Mouse (Mus musculus) embryonic facial prominence, embryonic 15.5 days (tissue): ENCODE results near the gene Adgrg3. TPM values are rescaled to one million over a fixed set of nuclear protein-coding genes. Genes with fewer than 3 reads are reported as not detected.
"Not testable (repeated sequence)": the region's sequence is repeated elsewhere in the genome, so short reads cannot be mapped to it uniquely, and the experiment has no call there.

Experiments used
- ATAC-seq: fragments of 200-750 bp; cut with Nextera tagmentation; 2 replicates; pipeline ENCODE4 v1.8.0; 2017; ENCODE audit warnings: low read depth, moderate TSS enrichment; ENCODE audit not compliant: insufficient number of reproducible peaks, low FRiP score, low TSS enrichment
- H3K27ac ChIP-seq: fragments of 300-500 bp; sonication (generic); replicated peaks from 2 replicates; pipeline ENCODE4 v1.5.1; 2015; ENCODE audit warnings: mild to moderate bottlenecking, inconsistent platforms
- H3K27me3 ChIP-seq: fragments of 300-500 bp; sonication (generic); 2 replicates; pipeline ENCODE4 v1.6.1; 2015; ENCODE audit warnings: inconsistent platforms
- H3K36me3 ChIP-seq: fragments of 300-500 bp; sonication (generic); 2 replicates; pipeline ENCODE4 v1.6.1; 2015; ENCODE audit warnings: mild to moderate bottlenecking, inconsistent platforms
- H3K4me1 ChIP-seq: fragments of 300-500 bp; sonication (generic); 2 replicates; pipeline ENCODE4 v1.6.1; 2015; ENCODE audit warnings: inconsistent platforms
- H3K4me2 ChIP-seq: fragments of 300-500 bp; sonication (generic); replicated peaks from 2 replicates; pipeline ENCODE4 v1.6.1; 2015; ENCODE audit warnings: mild to moderate bottlenecking, inconsistent platforms
- H3K4me3 ChIP-seq: fragments of 300-500 bp; sonication (generic); replicated peaks from 2 replicates; pipeline ENCODE4 v1.5.1; 2015; ENCODE audit warnings: mild to moderate bottlenecking, inconsistent platforms
- H3K9ac ChIP-seq: fragments of 300-500 bp; sonication (generic); 2 replicates; pipeline ENCODE4 v1.6.1; 2015; ENCODE audit warnings: inconsistent platforms
- H3K9me3 ChIP-seq: fragments of 300-500 bp; sonication (generic); replicated peaks from 2 replicates; pipeline ENCODE4 v1.6.1; 2016; ENCODE audit warnings: inconsistent platforms
- WGBS: fragments of 180-500 bp; shearing (Covaris S2); methylation state at CpG from one replicate; pipeline ENCODE4 v1.1.7; 2015; 5-methylcytosine and 5-hydroxymethylcytosine counted together
- polyA plus RNA-seq: library from polyadenylated mRNA; unstranded; fragments of >200 nt; fragmentation: Nextera tagmentation; extraction: Ambion mirVana; gene quantifications from 2 replicates; pipeline ENCODE4 v1.2.1, GENCODE M21; 2015

Adgrg3 gene
- polyA plus RNA-seq, 1 experiment from 2014 or later: 3.8 TPM

DNA sequence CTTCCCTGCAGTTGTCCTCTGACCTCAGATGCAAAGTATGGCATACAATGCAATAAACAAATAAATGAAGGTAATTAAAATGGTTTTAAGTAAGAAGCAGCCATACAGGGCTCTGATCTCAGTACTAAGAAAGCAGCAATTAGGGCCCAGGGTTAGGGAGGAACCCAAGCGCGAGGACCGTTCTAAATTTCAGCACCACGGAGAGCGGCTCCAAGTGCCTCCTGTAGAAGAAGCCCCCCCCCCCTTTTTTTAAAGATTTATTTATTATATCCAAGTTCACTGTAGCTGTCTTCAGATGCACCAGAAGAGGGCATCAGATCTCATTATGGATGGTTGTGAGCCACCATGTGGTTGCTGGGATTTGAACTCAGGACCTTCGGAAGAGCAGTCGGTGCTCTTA, 10.9 kb downstream of the Adgrg3 start:
- H3K4me3 ChIP-seq, H3K9me3 ChIP-seq, H3K27ac ChIP-seq, H3K4me1 ChIP-seq, H3K4me2 ChIP-seq, H3K9ac ChIP-seq, H3K36me3 ChIP-seq, H3K27me3 ChIP-seq, ATAC-seq: not testable (repeated sequence)
- 60% methylated on average over 7 of the region's 7 CpGs for WGBS

DNA sequence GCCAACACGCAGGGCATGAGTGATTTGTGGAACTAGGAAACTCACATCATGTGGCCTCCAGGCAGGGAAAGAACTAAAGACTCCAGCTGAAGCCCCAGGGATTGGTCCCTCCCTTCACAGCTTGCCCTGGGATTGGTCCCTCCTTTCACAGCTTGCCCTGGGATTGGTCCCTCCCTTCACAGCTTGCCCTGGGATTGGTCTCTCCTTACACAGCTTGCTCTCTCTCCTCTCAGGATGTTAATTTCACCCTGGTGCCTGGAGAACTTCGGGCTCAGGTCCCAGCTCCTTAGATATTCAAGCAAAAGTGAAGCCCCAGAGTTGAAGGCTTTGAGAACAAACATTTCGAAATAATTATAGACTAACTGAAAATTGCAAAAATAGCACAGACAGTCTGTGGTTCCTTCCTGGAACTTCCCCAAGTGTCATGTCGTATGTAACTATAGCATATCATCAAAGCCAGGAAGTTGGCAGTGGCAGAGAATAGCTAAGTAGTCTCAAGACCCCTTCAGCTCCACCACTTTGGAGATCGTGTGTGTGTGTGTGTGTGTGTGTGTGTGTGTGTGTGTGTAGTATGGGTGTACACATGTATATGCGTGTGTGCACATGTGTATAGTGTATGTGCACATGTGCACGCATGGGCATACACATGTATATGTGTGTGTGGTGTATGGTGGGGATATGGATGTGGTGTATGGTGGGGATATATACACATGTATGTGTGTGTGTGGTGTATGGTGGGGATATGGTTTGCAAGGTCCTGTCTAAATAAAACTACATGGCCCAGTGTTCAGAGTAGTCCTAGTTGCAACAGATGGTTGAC, 19.8 kb downstream of the Adgrg3 start:
- Histone ChIP-seq H3K9me3 (no peaks in the 10 kb centered on the region), H3K27me3 (no peaks in the 10 kb centered on the region), H3K4me1 (peaks cover 17% of the 10 kb centered on the region), H3K4me3 (no peak overlapping the region), H3K36me3 (no peaks in the 10 kb centered on the region), H3K9ac (no peak overlapping the region), H3K4me2 (no peak overlapping the region), H3K27ac (peak overlapping the region; percentile 66)
- ATAC-seq: peak; percentile 87
- 44% methylated on average over 7 of the region's 7 CpGs for WGBS

DNA sequence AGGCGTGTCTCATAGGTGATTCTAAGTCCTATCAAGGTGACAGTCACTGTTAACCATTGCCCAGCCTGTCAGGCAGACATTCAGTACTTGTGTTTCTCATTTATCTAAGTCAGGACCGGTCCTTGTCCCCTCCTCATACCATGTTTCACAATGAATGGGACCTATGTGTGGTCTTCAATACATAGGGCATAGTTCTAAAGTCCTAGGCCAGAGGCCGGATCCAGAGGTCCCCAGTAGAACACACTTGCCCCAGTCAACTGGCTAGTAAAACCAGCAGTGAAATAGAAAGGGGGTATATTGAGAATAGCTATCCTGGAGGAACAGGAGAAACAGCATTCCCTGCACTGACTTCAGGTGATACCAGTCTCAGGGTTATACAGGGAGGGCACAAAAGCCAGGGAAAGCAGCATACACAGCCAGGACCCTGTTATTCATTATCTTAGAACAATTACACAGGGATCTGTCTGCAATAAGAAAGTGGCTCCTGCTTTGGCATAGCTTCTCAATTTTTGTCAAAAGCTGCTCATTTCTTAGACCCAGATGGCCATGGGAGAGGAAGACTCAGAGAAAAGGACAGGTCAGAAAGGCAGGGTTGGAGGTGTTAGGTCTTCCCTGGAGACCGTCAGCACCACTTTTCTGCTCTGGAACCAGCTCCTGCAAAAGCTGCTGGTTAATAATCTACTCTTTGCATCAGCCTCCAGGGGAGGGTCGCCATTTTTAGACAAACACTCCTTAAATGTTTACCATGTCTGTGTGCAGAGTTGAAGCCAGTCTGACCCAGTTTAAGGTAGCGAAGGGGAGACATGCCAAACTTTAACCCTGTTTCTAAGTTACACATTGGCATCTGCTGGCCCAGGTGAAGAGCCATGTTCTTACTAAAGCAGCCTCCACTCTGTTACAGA, 24.6 kb downstream of the Adgrg3 start:
- H3K9me3 ChIP-seq: no peaks in the 10 kb centered on the region
- no peak overlapping the region for H3K4me2 ChIP-seq
- WGBS: 62% methylated on average over 6 of the region's 6 CpGs
- H3K27ac ChIP-seq: no peak overlapping the region
- peaks cover 4% of the 10 kb centered on the region; the same call in 1 of the 2 replicates for H3K4me1 ChIP-seq
- no peaks in the 10 kb centered on the region for H3K27me3 ChIP-seq
- H3K36me3 ChIP-seq: no peaks in the 10 kb centered on the region
- H3K4me3 ChIP-seq: no peak overlapping the region
- no peak overlapping the region for H3K9ac ChIP-seq
- no peak for ATAC-seq

DNA sequence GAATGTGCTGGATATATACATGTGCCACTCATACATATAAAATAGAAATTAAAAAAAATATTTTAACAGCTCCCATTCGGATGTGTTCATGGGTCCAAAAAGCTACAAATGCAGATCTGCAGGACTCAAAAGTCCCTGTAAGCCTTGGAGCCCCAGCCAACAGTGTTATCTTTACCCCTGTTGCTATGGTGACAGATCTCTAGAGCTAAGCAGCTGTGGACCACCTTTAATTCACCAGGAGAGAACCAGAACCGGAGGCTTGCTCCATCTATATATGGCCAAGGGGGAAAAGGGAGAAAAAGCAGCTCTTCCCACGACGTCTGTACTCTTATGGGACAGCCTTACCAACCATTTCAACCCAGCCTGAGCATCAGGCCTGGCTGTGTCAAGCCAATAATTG, 27.3 kb downstream of the Adgrg3 start:
- H3K4me2 ChIP-seq: no peak overlapping the region
- no peak overlapping the region for H3K4me3 ChIP-seq
- 63% methylated on average over 4 of the region's 4 CpGs for WGBS
- H3K27me3 ChIP-seq: no peaks in the 10 kb centered on the region
- H3K27ac ChIP-seq: no peak overlapping the region
- no peak overlapping the region for H3K9ac ChIP-seq
- no peaks in the 10 kb centered on the region for H3K4me1 ChIP-seq
- no peak for ATAC-seq
- no peaks in the 10 kb centered on the region for H3K9me3 ChIP-seq
- no peaks in the 10 kb centered on the region for H3K36me3 ChIP-seq

DNA sequence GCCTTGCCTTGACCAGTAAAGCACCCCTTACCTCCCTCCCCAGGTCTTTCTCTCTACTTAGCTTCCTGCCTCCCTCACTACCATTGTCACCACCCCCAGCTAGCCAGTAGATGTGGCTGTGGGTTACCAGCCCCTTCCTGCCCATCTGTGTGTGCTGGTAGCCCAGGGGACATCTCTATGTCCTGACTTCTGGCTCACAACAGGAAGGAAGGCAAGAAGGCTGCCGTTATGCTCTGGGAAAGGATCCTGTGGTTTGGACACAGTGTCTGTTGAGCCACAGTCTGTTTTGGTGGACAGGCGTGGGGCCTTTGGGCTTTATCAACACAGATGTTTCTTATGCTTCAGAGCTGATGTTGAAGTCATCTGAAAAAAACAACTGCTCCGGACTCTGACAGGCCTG, 29.5 kb downstream of the Adgrg3 start:
- ATAC-seq: no peak
- H3K9me3 ChIP-seq: no peaks in the 10 kb centered on the region
- H3K27ac ChIP-seq: no peak overlapping the region
- no peaks in the 10 kb centered on the region for H3K36me3 ChIP-seq
- H3K9ac ChIP-seq: no peak overlapping the region
- H3K4me3 ChIP-seq: no peak overlapping the region
- WGBS: 48% methylated on average over 3 of the region's 3 CpGs
- H3K4me2 ChIP-seq: no peak overlapping the region
- H3K4me1 ChIP-seq: no peaks in the 10 kb centered on the region
- no peaks in the 10 kb centered on the region for H3K27me3 ChIP-seq

DNA sequence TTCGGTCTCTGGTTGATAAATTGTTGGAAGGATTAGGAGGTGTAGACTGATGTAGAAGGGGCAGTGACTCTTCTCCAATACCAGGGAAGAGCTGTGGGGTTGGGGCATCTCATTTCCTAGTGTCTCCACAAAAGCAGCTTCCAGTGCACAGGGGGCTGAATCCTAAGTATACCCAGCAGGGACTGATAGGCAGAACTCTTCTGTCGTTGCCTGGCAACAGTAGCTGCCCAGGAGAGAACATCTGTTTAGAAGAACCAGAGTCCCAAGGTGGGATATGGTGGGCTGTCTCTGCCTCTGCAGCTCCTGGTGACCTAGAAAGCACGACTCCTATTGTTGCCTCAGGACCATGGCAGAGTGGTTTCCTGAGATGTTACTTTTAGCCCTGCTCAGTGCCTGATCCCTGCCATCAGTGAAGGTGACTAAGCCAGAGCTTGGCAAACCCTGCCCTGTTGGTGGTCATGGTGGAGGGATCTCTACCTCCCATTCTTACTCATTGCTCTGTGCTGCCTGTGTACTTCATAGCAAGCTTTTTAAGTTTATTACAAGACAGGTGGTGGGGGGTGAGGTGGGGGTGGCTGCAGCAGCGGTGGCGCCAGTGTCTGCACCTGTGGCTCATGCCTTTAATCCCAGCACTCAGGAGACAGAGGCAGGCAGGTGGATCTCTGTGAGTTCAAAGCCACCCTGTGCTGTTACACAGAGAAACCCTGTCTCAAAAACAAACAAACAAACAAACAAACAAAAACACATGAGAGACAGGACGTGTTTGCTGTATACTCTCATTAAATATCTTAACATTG, 30.6 kb downstream of the Adgrg3 start:
- no peaks in the 10 kb centered on the region for H3K4me1 ChIP-seq
- H3K9ac ChIP-seq: no peak overlapping the region
- no peaks in the 10 kb centered on the region for H3K9me3 ChIP-seq
- H3K36me3 ChIP-seq: no peaks in the 10 kb centered on the region
- WGBS: 66% methylated on average over 6 of the region's 6 CpGs
- H3K27me3 ChIP-seq: no peaks in the 10 kb centered on the region
- no peak for ATAC-seq
- no peak overlapping the region for H3K27ac ChIP-seq
- H3K4me3 ChIP-seq: no peak overlapping the region
- no peak overlapping the region for H3K4me2 ChIP-seq

DNA sequence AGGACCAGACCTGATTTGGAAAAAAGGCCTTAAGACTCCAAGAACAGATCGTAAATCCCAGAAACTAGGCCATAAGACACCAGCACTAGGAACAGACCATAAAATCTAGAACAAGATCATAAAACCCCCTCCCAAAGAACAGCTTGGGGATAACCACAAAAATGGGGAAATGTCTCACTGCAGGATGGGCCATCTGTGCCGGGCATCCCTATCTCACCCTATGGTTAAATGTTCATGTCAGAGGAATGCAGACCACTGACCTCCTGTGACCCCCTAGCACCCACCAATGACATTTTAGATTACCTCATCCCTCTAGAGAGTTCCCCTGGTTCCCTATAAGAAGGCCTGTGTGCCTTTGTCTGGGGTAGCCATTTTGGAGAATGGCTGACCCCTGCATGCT, 32.1 kb downstream of the Adgrg3 start:
- Histone ChIP-seq H3K9ac (no peak overlapping the region), H3K27me3 (no peaks in the 10 kb centered on the region), H3K27ac (no peak overlapping the region), H3K9me3 (no peaks in the 10 kb centered on the region), H3K36me3 (no peaks in the 10 kb centered on the region), H3K4me2 (no peak overlapping the region), H3K4me3 (no peak overlapping the region), H3K4me1 (no peaks in the 10 kb centered on the region)
- 49% methylated on average over 2 of the region's 2 CpGs for WGBS
- no peak for ATAC-seq

DNA sequence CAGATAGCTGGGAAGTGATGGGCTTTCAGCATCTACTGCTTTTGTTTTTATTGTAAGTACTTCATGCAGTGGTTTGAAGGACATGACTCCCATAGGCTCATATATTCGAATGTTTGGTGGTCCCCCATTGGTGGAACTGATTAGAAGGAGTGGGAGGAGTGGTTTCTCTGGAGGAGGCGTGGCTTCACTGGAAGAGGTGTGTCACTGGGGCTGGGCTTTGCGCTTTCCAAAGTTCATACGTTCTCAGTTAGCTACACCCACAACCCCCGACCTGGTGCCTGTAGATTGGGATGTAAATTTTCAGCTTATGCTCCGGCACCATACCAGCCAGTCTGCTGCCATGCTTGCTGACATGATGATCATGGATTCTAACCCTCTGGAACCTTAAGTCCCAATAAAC, 36.9 kb downstream of the Adgrg3 start:
- no peak overlapping the region for H3K9ac ChIP-seq
- 58% methylated on average over 6 of the region's 6 CpGs for WGBS
- H3K4me1 ChIP-seq: no peaks in the 10 kb centered on the region
- H3K27me3 ChIP-seq: no peaks in the 10 kb centered on the region
- no peak overlapping the region for H3K4me2 ChIP-seq
- H3K27ac ChIP-seq: no peak overlapping the region
- H3K9me3 ChIP-seq: no peaks in the 10 kb centered on the region
- H3K36me3 ChIP-seq: no peaks in the 10 kb centered on the region
- no peak overlapping the region for H3K4me3 ChIP-seq
- no peak for ATAC-seq

DNA sequence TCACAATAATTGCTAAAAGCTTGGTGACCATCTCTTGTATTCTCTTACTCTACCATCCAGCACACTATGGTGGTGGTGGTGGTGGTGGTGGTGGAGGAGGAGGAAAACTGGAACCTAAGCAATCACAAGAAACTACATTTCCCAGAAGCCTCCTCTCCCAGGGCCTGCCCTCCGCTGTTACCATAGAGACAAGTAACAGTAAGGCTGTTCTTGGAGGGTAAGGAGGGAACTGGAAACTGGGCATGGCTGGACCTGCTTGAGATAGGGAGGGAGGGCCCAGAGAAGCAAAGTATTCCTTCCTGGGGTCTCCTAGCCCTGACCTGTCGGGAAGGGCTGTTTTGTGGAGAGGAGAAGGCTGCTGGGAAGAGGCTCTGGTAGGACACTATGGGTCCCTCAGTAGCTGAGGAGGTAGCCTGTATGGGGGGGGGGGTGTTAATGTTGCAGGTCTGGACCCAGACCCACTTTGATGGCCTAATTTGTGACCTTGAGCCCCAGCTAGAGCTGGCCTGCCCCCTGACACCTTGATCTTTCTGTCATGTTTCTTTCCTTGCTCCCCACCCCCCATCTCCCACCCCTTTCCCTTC, 37.5 kb downstream of the Adgrg3 start, which contains the start of gene Drc7:
Gene Drc7, plus strand, starts transcription at position 177 of the 584 bp plus-strand sequence.
- WGBS: 18% methylated on average over 2 of the region's 2 CpGs
- no peaks in the 10 kb centered on the region for H3K4me1 ChIP-seq
- H3K4me3 ChIP-seq: no peak within 1 kb of the TSS
- no peaks in the 10 kb centered on the region for H3K27me3 ChIP-seq
- H3K9ac ChIP-seq: no peak within 1 kb of the TSS
- no peaks in the 10 kb centered on the region for H3K9me3 ChIP-seq
- no peak for ATAC-seq
- no peak within 1 kb of the TSS for H3K27ac ChIP-seq
- no peaks in the 10 kb centered on the region for H3K36me3 ChIP-seq
- H3K4me2 ChIP-seq: no peak within 1 kb of the TSS

GRCm38 (mm10) chr8:95056414-95056813, 38.9 kb downstream of the Adgrg3 start:
- Histone ChIP-seq H3K4me2 (no peak overlapping the region), H3K36me3 (no peaks in the 10 kb centered on the region), H3K27ac (no peak overlapping the region), H3K9me3 (no peaks in the 10 kb centered on the region), H3K9ac (no peak overlapping the region), H3K27me3 (no peaks in the 10 kb centered on the region), H3K4me1 (no peaks in the 10 kb centered on the region), H3K4me3 (no peak overlapping the region)
- 77% methylated on average over 5 of the region's 5 CpGs for WGBS
- ATAC-seq: no peak

GRCm38 (mm10) chr8:95058661-95059060, 41.2 kb downstream of the Adgrg3 start:
- no peak for ATAC-seq
- no peak overlapping the region for H3K4me2 ChIP-seq
- no peak overlapping the region for H3K27ac ChIP-seq
- H3K27me3 ChIP-seq: no peaks in the 10 kb centered on the region
- H3K9me3 ChIP-seq: no peaks in the 10 kb centered on the region
- H3K9ac ChIP-seq: no peak overlapping the region
- 64% methylated on average over 6 of the region's 6 CpGs for WGBS
- H3K36me3 ChIP-seq: no peaks in the 10 kb centered on the region
- H3K4me3 ChIP-seq: no peak overlapping the region
- H3K4me1 ChIP-seq: no peaks in the 10 kb centered on the region
